Mouse (Mus musculus) thymus, adult 2 months (tissue): ENCODE measurements around the gene Serpini1.

Experiments
- CTCF ChIP-seq: fragments of 200-500 bp; IDR thresholded peaks from 2 replicates; pipeline ENCODE4 v1.5.1; 2012; ENCODE audit warnings: mild to moderate bottlenecking, control low read depth, low read length, moderate library complexity, borderline replicate concordance; ENCODE audit not compliant: control insufficient read depth, poor library complexity, insufficient read depth; ENCODE audit errors: extremely low read depth
- POLR2A ChIP-seq: fragments of 200-500 bp; IDR thresholded peaks from 2 replicates; pipeline ENCODE4 v1.6.1; 2012; ENCODE audit warnings: mild to moderate bottlenecking, low read length, control low read depth, moderate library complexity; ENCODE audit not compliant: control insufficient read depth, poor library complexity, insufficient read depth; ENCODE audit errors: extremely low read depth

GRCm38 (mm10) chr3:75534045-75534834 lies 23.1 kb upstream of the Serpini1 start:
- no peak for TF ChIP-seq CTCF
- TF ChIP-seq POLR2A: no peak
